Mouse (Mus musculus): ENCODE results near the gene Macrod2. TPM values are rescaled to one million over a fixed set of nuclear protein-coding genes. Genes with fewer than 3 reads are reported as not detected.
A peak's percentile ranks its signal among the peaks of the same experiment; 100 is the strongest.

The Macrod2 gene
- 84.4 and 90.5 TPM in 2 replicates for polyA plus RNA-seq (2015; fragmentation: Nextera tagmentation; extraction: Ambion mirVana)

GRCm38 (mm10) chr2:140395179-140395578 lies at the start of gene Macrod2:
Macrod2 (plus strand) TSS chr2:140395309.
- H3K27me3 ChIP-seq (replicated peaks): no peaks in the 10 kb centered on the region
- peak within 1 kb of the TSS; percentile 83 for H3K27ac ChIP-seq
- peak; percentile 99 for ATAC-seq (replicated peaks)
- H3K9me3 ChIP-seq: no peaks in the 10 kb centered on the region
- H3K4me3 ChIP-seq: peak within 1 kb of the TSS; percentile 79
- H3K4me2 ChIP-seq: peak within 1 kb of the TSS; percentile 81
- H3K36me3 ChIP-seq (replicated peaks): no peaks in the 10 kb centered on the region
- H3K9ac ChIP-seq: peak within 1 kb of the TSS; percentile 71
- under 1% methylated on average over 47 of the region's 47 CpGs for WGBS
- H3K4me1 ChIP-seq: peaks cover 11% of the 10 kb centered on the region

GRCm38 (mm10) chr2:140359905-140360304 lies 35.2 kb upstream of the Macrod2 start:
- H3K27ac ChIP-seq: no peak overlapping the region
- no peak overlapping the region for H3K4me3 ChIP-seq
- H3K36me3 ChIP-seq (replicated peaks): no peaks in the 10 kb centered on the region
- no peak overlapping the region for H3K9ac ChIP-seq
- no peaks in the 10 kb centered on the region for H3K9me3 ChIP-seq
- H3K27me3 ChIP-seq (replicated peaks): no peaks in the 10 kb centered on the region
- WGBS: 68% methylated on average over 2 of the region's 2 CpGs
- H3K4me2 ChIP-seq: no peak overlapping the region
- no peak for ATAC-seq (replicated peaks)
- no peaks in the 10 kb centered on the region for H3K4me1 ChIP-seq

GRCm38 (mm10) chr2:140364804-140365203 lies 30.3 kb upstream of the Macrod2 start:
- 84% methylated on average over 1 of the region's 1 CpGs for WGBS

GRCm38 (mm10) chr2:140389525-140389924 lies 5.6 kb upstream of the Macrod2 start, which contains the start of gene Sel1l2:
Sel1l2 (minus strand) TSS chr2:140389706.
- H3K4me1 ChIP-seq: no peaks in the 10 kb centered on the region
- no peak within 1 kb of the TSS for H3K27ac ChIP-seq
- no peak for ATAC-seq (replicated peaks)
- 27% methylated on average over 4 of the region's 4 CpGs for WGBS
- no peak within 1 kb of the TSS for H3K9ac ChIP-seq
- no peaks in the 10 kb centered on the region for H3K9me3 ChIP-seq
- H3K36me3 ChIP-seq (replicated peaks): no peaks in the 10 kb centered on the region
- no peak within 1 kb of the TSS for H3K4me2 ChIP-seq
- no peaks in the 10 kb centered on the region for H3K27me3 ChIP-seq (replicated peaks)
- no peak within 1 kb of the TSS for H3K4me3 ChIP-seq

More at GRCm38 (mm10) chr2:140364804-140365203, 30.3 kb upstream of the Macrod2 start:
- Histone ChIP-seq H3K27ac (no peak overlapping the region), H3K36me3 (replicated peaks) (no peaks in the 10 kb centered on the region), H3K27me3 (replicated peaks) (no peaks in the 10 kb centered on the region), H3K9me3 (no peaks in the 10 kb centered on the region), H3K4me2 (no peak overlapping the region), H3K9ac (no peak overlapping the region), H3K4me3 (no peak overlapping the region), H3K4me1 (no peaks in the 10 kb centered on the region)
- ATAC-seq (replicated peaks): no peak

GRCm38 (mm10) chr2:140395744-140396231 lies 679 bp downstream of the Macrod2 start:
- WGBS: under 1% methylated on average over 40 of the region's 58 CpGs
- ATAC-seq (replicated peaks): peak; percentile 81
- H3K4me2 ChIP-seq: peak overlapping the region; percentile 81
- no peaks in the 10 kb centered on the region for H3K27me3 ChIP-seq (replicated peaks)
- H3K27ac ChIP-seq: peak overlapping the region; percentile 83
- H3K9me3 ChIP-seq: no peaks in the 10 kb centered on the region
- peaks cover 11% of the 10 kb centered on the region for H3K4me1 ChIP-seq
- H3K4me3 ChIP-seq: peak overlapping the region; percentile 79
- H3K36me3 ChIP-seq (replicated peaks): no peaks in the 10 kb centered on the region
- peak overlapping the region; percentile 71 for H3K9ac ChIP-seq

- ATAC-seq (replicated peaks): no peak
- H3K4me1 ChIP-seq: no peaks in the 10 kb centered on the region
Observed at GRCm38 (mm10) chr2:140425844-140426243, 30.7 kb downstream of the Macrod2 start.

GRCm38 (mm10) chr2:140427283-140427682 lies 32.2 kb downstream of the Macrod2 start:
- ATAC-seq (replicated peaks): peak; percentile 52
- no peaks in the 10 kb centered on the region for H3K36me3 ChIP-seq (replicated peaks)
- no peak overlapping the region for H3K27ac ChIP-seq
- no peak overlapping the region for H3K4me3 ChIP-seq
- no peak overlapping the region for H3K9ac ChIP-seq
- no peaks in the 10 kb centered on the region for H3K27me3 ChIP-seq (replicated peaks)
- H3K4me1 ChIP-seq: no peaks in the 10 kb centered on the region
- no peak overlapping the region for H3K4me2 ChIP-seq
- no peaks in the 10 kb centered on the region for H3K9me3 ChIP-seq
- WGBS: 21% methylated on average over 4 of the region's 4 CpGs

More at GRCm38 (mm10) chr2:140425844-140426243, 30.7 kb downstream of the Macrod2 start:
- H3K27ac ChIP-seq: no peak overlapping the region
- no peak overlapping the region for H3K9ac ChIP-seq
- H3K36me3 ChIP-seq (replicated peaks): no peaks in the 10 kb centered on the region
- H3K9me3 ChIP-seq: no peaks in the 10 kb centered on the region
- H3K4me3 ChIP-seq: no peak overlapping the region
- H3K4me2 ChIP-seq: no peak overlapping the region
- H3K27me3 ChIP-seq (replicated peaks): no peaks in the 10 kb centered on the region

- Histone ChIP-seq H3K36me3 (replicated peaks) (no peaks in the 10 kb centered on the region), H3K4me2 (no peak overlapping the region), H3K4me3 (no peak overlapping the region), H3K27ac (no peak overlapping the region), H3K9me3 (no peaks in the 10 kb centered on the region), H3K27me3 (replicated peaks) (no peaks in the 10 kb centered on the region), H3K9ac (no peak overlapping the region), H3K4me1 (no peaks in the 10 kb centered on the region)
- no peak for ATAC-seq (replicated peaks)
- WGBS: 83% methylated on average over 4 of the region's 4 CpGs
Observed at GRCm38 (mm10) chr2:140439081-140439480, 44.0 kb downstream of the Macrod2 start.

GRCm38 (mm10) chr2:140448636-140449035 lies 53.5 kb downstream of the Macrod2 start:
- ATAC-seq (replicated peaks): no peak
- no peaks in the 10 kb centered on the region for H3K4me1 ChIP-seq
- no peaks in the 10 kb centered on the region for H3K36me3 ChIP-seq (replicated peaks)
- H3K27ac ChIP-seq: no peak overlapping the region
- 91% methylated on average over 2 of the region's 2 CpGs for WGBS
- H3K9me3 ChIP-seq: no peaks in the 10 kb centered on the region
- no peak overlapping the region for H3K9ac ChIP-seq
- no peak overlapping the region for H3K4me2 ChIP-seq
- no peak overlapping the region for H3K4me3 ChIP-seq
- H3K27me3 ChIP-seq (replicated peaks): no peaks in the 10 kb centered on the region

- no peaks in the 10 kb centered on the region for H3K4me1 ChIP-seq
- 93% methylated on average over 2 of the region's 2 CpGs for WGBS
- H3K9ac ChIP-seq: no peak overlapping the region
- H3K27me3 ChIP-seq (replicated peaks): no peaks in the 10 kb centered on the region
- no peaks in the 10 kb centered on the region for H3K36me3 ChIP-seq (replicated peaks)
- H3K9me3 ChIP-seq: no peaks in the 10 kb centered on the region
- no peak overlapping the region for H3K27ac ChIP-seq
- no peak for ATAC-seq (replicated peaks)
- H3K4me2 ChIP-seq: no peak overlapping the region
- no peak overlapping the region for H3K4me3 ChIP-seq
Observed at GRCm38 (mm10) chr2:140475770-140476169, 80.7 kb downstream of the Macrod2 start.

GRCm38 (mm10) chr2:140476891-140477290 lies 81.8 kb downstream of the Macrod2 start:
- no peak overlapping the region for H3K4me3 ChIP-seq
- no peak overlapping the region for H3K9ac ChIP-seq
- no peak overlapping the region for H3K27ac ChIP-seq
- H3K4me2 ChIP-seq: no peak overlapping the region
- no peaks in the 10 kb centered on the region for H3K36me3 ChIP-seq (replicated peaks)
- H3K27me3 ChIP-seq (replicated peaks): no peaks in the 10 kb centered on the region
- no peak for ATAC-seq (replicated peaks)
- no peaks in the 10 kb centered on the region for H3K9me3 ChIP-seq
- WGBS: 75% methylated on average over 4 of the region's 4 CpGs
- no peaks in the 10 kb centered on the region for H3K4me1 ChIP-seq

- Histone ChIP-seq H3K4me2 (no peak overlapping the region), H3K4me1 (no peaks in the 10 kb centered on the region), H3K36me3 (replicated peaks) (no peaks in the 10 kb centered on the region), H3K9ac (no peak overlapping the region), H3K27me3 (replicated peaks) (no peaks in the 10 kb centered on the region), H3K4me3 (no peak overlapping the region), H3K9me3 (no peaks in the 10 kb centered on the region), H3K27ac (no peak overlapping the region)
- WGBS: 73% methylated on average over 2 of the region's 2 CpGs
- ATAC-seq (replicated peaks): no peak
Observed at GRCm38 (mm10) chr2:140482604-140483003, 87.5 kb downstream of the Macrod2 start.

GRCm38 (mm10) chr2:140497688-140498087 lies 102.6 kb downstream of the Macrod2 start:
- Histone ChIP-seq H3K4me1 (no peaks in the 10 kb centered on the region), H3K27ac (no peak overlapping the region), H3K9me3 (no peaks in the 10 kb centered on the region), H3K4me3 (no peak overlapping the region), H3K9ac (no peak overlapping the region), H3K27me3 (replicated peaks) (no peaks in the 10 kb centered on the region), H3K4me2 (no peak overlapping the region), H3K36me3 (replicated peaks) (no peaks in the 10 kb centered on the region)
- ATAC-seq (replicated peaks): no peak
- 72% methylated on average over 3 of the region's 3 CpGs for WGBS

All from midbrain, embryonic 15.5 days (tissue).